Mouse (Mus musculus): ENCODE results near the gene Zfp992. TPM values are rescaled to one million over a fixed set of nuclear protein-coding genes. Genes with fewer than 3 reads are reported as not detected.
"Not testable (repeated sequence)": the region's sequence is repeated elsewhere in the genome, so short reads cannot be mapped to it uniquely, and the experiment has no call there.

Gene Zfp992
- polyA plus RNA-seq, 1 experiment from 2014 or later = 4.8 TPM

GRCm38 (mm10) chr4:146455321-146455721, 6.5 kb downstream of the Zfp992 start:
- Histone ChIP-seq H3K4me3 (no peak overlapping the region), H3K36me3 (peaks cover 51% of the 10 kb centered on the region), H3K4me2 (no peak overlapping the region), H3K4me1 (no peaks in the 10 kb centered on the region), H3K9me3 (replicated peaks) (peaks cover 60% of the 10 kb centered on the region), H3K9ac (no peak overlapping the region), H3K27ac (no peak overlapping the region), H3K27me3 (replicated peaks) (no peaks in the 10 kb centered on the region)
- WGBS (ENCODE audit: insufficient replicate concordance) = 85% methylated on average over 7 of the region's 7 CpGs
- ATAC-seq = peak; percentile 48

GRCm38 (mm10) chr4:146456061-146456726, 7.4 kb downstream of the Zfp992 start:
- Histone ChIP-seq H3K9me3 (replicated peaks) (peaks cover 63% of the 10 kb centered on the region), H3K4me3 (no peak overlapping the region), H3K9ac (no peak overlapping the region), H3K27me3 (replicated peaks) (no peaks in the 10 kb centered on the region), H3K4me2 (no peak overlapping the region), H3K4me1 (no peaks in the 10 kb centered on the region), H3K27ac (no peak overlapping the region), H3K36me3 (peaks cover 51% of the 10 kb centered on the region)
- WGBS (ENCODE audit: insufficient replicate concordance) = 62% methylated on average over 4 of the region's 4 CpGs
- ATAC-seq = no peak

GRCm38 (mm10) chr4:146457126-146457525, 8.3 kb downstream of the Zfp992 start:
- Histone ChIP-seq H3K9me3 (replicated peaks) (peaks cover 63% of the 10 kb centered on the region), H3K36me3 (peaks cover 51% of the 10 kb centered on the region), H3K4me3 (no peak overlapping the region), H3K4me1 (no peaks in the 10 kb centered on the region), H3K27ac (no peak overlapping the region), H3K9ac (no peak overlapping the region), H3K27me3 (replicated peaks) (no peaks in the 10 kb centered on the region), H3K4me2 (no peak overlapping the region)
- WGBS (ENCODE audit: insufficient replicate concordance) = 57% methylated on average over 2 of the region's 2 CpGs
- no peak for ATAC-seq

GRCm38 (mm10) chr4:146457720-146458119, 8.9 kb downstream of the Zfp992 start:
- no peak overlapping the region for H3K4me2 ChIP-seq
- H3K27me3 ChIP-seq (replicated peaks) = no peaks in the 10 kb centered on the region
- 59% methylated on average over 1 of the region's 1 CpGs for WGBS (ENCODE audit: insufficient replicate concordance)
- no peak overlapping the region for H3K4me3 ChIP-seq
- no peaks in the 10 kb centered on the region for H3K4me1 ChIP-seq
- H3K9me3 ChIP-seq (replicated peaks) = peaks cover 60% of the 10 kb centered on the region
- peak; percentile 19; the same call in 1 of the 2 replicates for ATAC-seq
- no peak overlapping the region for H3K9ac ChIP-seq
- H3K36me3 ChIP-seq = peaks cover 48% of the 10 kb centered on the region
- H3K27ac ChIP-seq = no peak overlapping the region

- H3K4me3 ChIP-seq; H3K27me3 ChIP-seq (replicated peaks); H3K9ac ChIP-seq; H3K27ac ChIP-seq; H3K4me1 ChIP-seq; H3K4me2 ChIP-seq; ATAC-seq: not testable (repeated sequence)
- 76% methylated on average over 5 of the region's 5 CpGs for WGBS (ENCODE audit: insufficient replicate concordance)
- Histone ChIP-seq H3K36me3 (peaks cover 45% of the 10 kb centered on the region), H3K9me3 (replicated peaks) (peaks cover 55% of the 10 kb centered on the region)
These were observed 11.0 kb downstream of the Zfp992 start for GRCm38 (mm10) chr4:146459822-146460221.

GRCm38 (mm10) chr4:146460685-146461084, 11.9 kb downstream of the Zfp992 start:
- not testable (repeated sequence) for H3K27me3 ChIP-seq (replicated peaks); H3K4me2 ChIP-seq; H3K4me3 ChIP-seq; H3K27ac ChIP-seq; H3K9ac ChIP-seq; ATAC-seq; H3K4me1 ChIP-seq
- WGBS (ENCODE audit: insufficient replicate concordance) = 68% methylated on average over 5 of the region's 5 CpGs
- H3K36me3 ChIP-seq = peaks cover 44% of the 10 kb centered on the region
- H3K9me3 ChIP-seq (replicated peaks) = peaks cover 52% of the 10 kb centered on the region

GRCm38 (mm10) chr4:146463649-146464351, 15.0 kb downstream of the Zfp992 start:
- not testable (repeated sequence) for H3K4me2 ChIP-seq; ATAC-seq; H3K4me1 ChIP-seq; H3K9ac ChIP-seq; H3K27ac ChIP-seq; H3K4me3 ChIP-seq; H3K27me3 ChIP-seq (replicated peaks)
- H3K36me3 ChIP-seq = peaks cover 24% of the 10 kb centered on the region
- H3K9me3 ChIP-seq (replicated peaks) = peaks cover 22% of the 10 kb centered on the region
- WGBS (ENCODE audit: insufficient replicate concordance) = 83% methylated on average over 19 of the region's 19 CpGs

GRCm38 (mm10) chr4:146469984-146470383, 21.2 kb downstream of the Zfp992 start:
- H3K36me3 ChIP-seq = peaks cover 16% of the 10 kb centered on the region
- H3K4me3 ChIP-seq; H3K27ac ChIP-seq; H3K27me3 ChIP-seq (replicated peaks); H3K4me2 ChIP-seq; H3K4me1 ChIP-seq; H3K9ac ChIP-seq: not testable (repeated sequence)
- ATAC-seq = peak; percentile 43; the same call in 1 of the 2 replicates
- H3K9me3 ChIP-seq (replicated peaks) = peaks cover 17% of the 10 kb centered on the region
- WGBS (ENCODE audit: insufficient replicate concordance) = 83% methylated on average over 10 of the region's 12 CpGs

GRCm38 (mm10) chr4:146474181-146474580, 25.4 kb downstream of the Zfp992 start:
- H3K27me3 ChIP-seq (replicated peaks); H3K36me3 ChIP-seq; H3K4me2 ChIP-seq; H3K9ac ChIP-seq; H3K27ac ChIP-seq; H3K4me1 ChIP-seq; H3K4me3 ChIP-seq: not testable (repeated sequence)
- ATAC-seq = peak; percentile 19; the same call in 1 of the 2 replicates
- H3K9me3 ChIP-seq (replicated peaks) = peaks cover 44% of the 10 kb centered on the region
- WGBS (ENCODE audit: insufficient replicate concordance) = no CpG with 5 or more reads among the region's 1 CpGs

GRCm38 (mm10) chr4:146474716-146475676, 26.2 kb downstream of the Zfp992 start:
- H3K27me3 ChIP-seq (replicated peaks); H3K4me1 ChIP-seq; H3K27ac ChIP-seq; H3K9ac ChIP-seq; H3K36me3 ChIP-seq; H3K4me2 ChIP-seq; H3K4me3 ChIP-seq: not testable (repeated sequence)
- ATAC-seq = peak; percentile 76
- 46% methylated on average over 76 of the region's 94 CpGs for WGBS (ENCODE audit: insufficient replicate concordance)
- H3K9me3 ChIP-seq (replicated peaks) = peaks cover 41% of the 10 kb centered on the region

- peaks cover 50% of the 10 kb centered on the region for H3K9me3 ChIP-seq (replicated peaks)
- not testable (repeated sequence) for H3K9ac ChIP-seq; H3K27ac ChIP-seq; ATAC-seq; H3K36me3 ChIP-seq; H3K4me2 ChIP-seq; H3K4me3 ChIP-seq; H3K27me3 ChIP-seq (replicated peaks); H3K4me1 ChIP-seq
- WGBS (ENCODE audit: insufficient replicate concordance) = 87% methylated on average over 2 of the region's 2 CpGs
These were observed 27.4 kb downstream of the Zfp992 start for GRCm38 (mm10) chr4:146476260-146476659.

GRCm38 (mm10) chr4:146476959-146477358, 28.1 kb downstream of the Zfp992 start:
- 64% methylated on average over 3 of the region's 3 CpGs for WGBS (ENCODE audit: insufficient replicate concordance)
- not testable (repeated sequence) for H3K4me3 ChIP-seq; ATAC-seq; H3K27me3 ChIP-seq (replicated peaks); H3K9ac ChIP-seq; H3K36me3 ChIP-seq; H3K4me2 ChIP-seq; H3K27ac ChIP-seq; H3K4me1 ChIP-seq
- H3K9me3 ChIP-seq (replicated peaks) = peaks cover 55% of the 10 kb centered on the region
